Mouse (Mus musculus) intestine, embryonic 14.5 days (tissue): ENCODE data around the gene March9. TPM values are rescaled to one million over a fixed set of nuclear protein-coding genes. Genes with fewer than 3 reads are reported as not detected.
"Not testable (repeated sequence)": the region's sequence is repeated elsewhere in the genome, so short reads cannot be mapped to it uniquely, and the experiment has no call there.

Source experiments
- ATAC-seq: fragments of 200-750 bp; cut with Nextera tagmentation; replicated peaks from 2 replicates; pipeline ENCODE4 v1.8.0; 2017; ENCODE audit warnings: low read depth, moderate number of reproducible peaks, moderate TSS enrichment, moderate library complexity; ENCODE audit not compliant: low FRiP score, low TSS enrichment
- DNase-seq: peaks from one replicate; pipeline ENCODE4 v3.0.0-alpha.2; 2018; ENCODE audit warnings: low spot score
- H3K27ac ChIP-seq: fragments of 300-500 bp; sonication (generic); 2 replicates; pipeline ENCODE4 v1.5.1; 2014; ENCODE audit warnings: low read depth, mild to moderate bottlenecking, control low read depth
- H3K27me3 ChIP-seq: fragments of 300-500 bp; sonication (generic); replicated peaks from 2 replicates; pipeline ENCODE4 v1.6.1; 2014; ENCODE audit warnings: low read length, control low read depth; ENCODE audit not compliant: control insufficient read depth, insufficient read depth
- H3K36me3 ChIP-seq: fragments of 300-500 bp; sonication (generic); 2 replicates; pipeline ENCODE4 v1.6.1; 2014; ENCODE audit warnings: low read length, control low read depth; ENCODE audit not compliant: control insufficient read depth, insufficient read depth
- H3K4me1 ChIP-seq: fragments of 300-500 bp; sonication (generic); replicated peaks from 2 replicates; pipeline ENCODE4 v1.6.1; 2014; ENCODE audit warnings: low read length, control low read depth, mixed read lengths; ENCODE audit not compliant: control insufficient read depth, insufficient read depth
- H3K4me2 ChIP-seq: fragments of 300-500 bp; sonication (generic); 2 replicates; pipeline ENCODE4 v1.6.1; 2014; ENCODE audit warnings: low read length
- H3K4me3 ChIP-seq: fragments of 300-500 bp; sonication (generic); 2 replicates; pipeline ENCODE4 v1.5.1; 2014; ENCODE audit warnings: low read depth, low read length, control low read depth, mixed read lengths
- H3K9ac ChIP-seq: fragments of 300-500 bp; sonication (generic); 2 replicates; pipeline ENCODE4 v1.6.1; 2014; ENCODE audit warnings: mild to moderate bottlenecking, low read length
- H3K9me3 ChIP-seq: fragments of 300-500 bp; sonication (generic); 2 replicates; pipeline ENCODE4 v1.6.1; 2016; ENCODE audit warnings: low read length, control low read depth; ENCODE audit not compliant: control insufficient read depth
- WGBS: fragments of 180-500 bp; shearing (Covaris S2); extraction: QIAGEN DNeasy Blood & Tissue Kit; methylation state at CpG from one replicate; pipeline ENCODE4 v1.1.7; 2014; 5-methylcytosine and 5-hydroxymethylcytosine counted together
- polyA plus RNA-seq: library from polyadenylated mRNA; unstranded; fragments of >200 nt; fragmentation: Nextera tagmentation; extraction: Ambion mirVana; gene quantifications from 2 replicates; pipeline ENCODE4 v1.2.1, GENCODE M21; 2014

March9 gene
- polyA plus RNA-seq, 1 experiment from 2014 or later = 1.4 TPM

DNA sequence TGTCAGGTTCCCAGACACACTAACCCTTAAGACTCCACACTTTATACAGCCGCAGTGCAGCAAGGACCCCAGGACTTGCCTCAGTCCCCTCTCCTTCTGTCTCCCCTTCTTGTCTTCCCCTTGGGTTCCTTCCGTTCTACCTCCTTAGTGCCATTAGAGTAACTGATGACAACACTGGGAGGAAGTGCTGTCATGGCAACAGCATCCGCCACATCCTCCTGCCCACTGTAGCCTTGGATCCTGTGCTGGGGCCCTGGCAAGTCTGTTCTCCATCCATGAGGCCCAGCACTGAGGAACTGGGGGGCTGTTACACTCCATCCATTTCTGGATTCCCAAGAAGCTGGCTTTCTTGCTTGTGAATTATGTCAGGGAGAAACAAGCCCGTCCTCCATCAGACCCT is 16.1 kb upstream of the March9 start:
- peaks cover 19% of the 10 kb centered on the region for H3K4me1 ChIP-seq
- H3K4me2 ChIP-seq = no peak overlapping the region
- ATAC-seq (no peak), DNase-seq (no peak)
- no peak overlapping the region for H3K4me3 ChIP-seq
- no peak overlapping the region for H3K9ac ChIP-seq
- no peak overlapping the region for H3K27ac ChIP-seq
- WGBS = 33% methylated on average over 4 of the region's 4 CpGs
- no peaks in the 10 kb centered on the region for H3K9me3 ChIP-seq
- no peaks in the 10 kb centered on the region for H3K36me3 ChIP-seq
- peaks cover 58% of the 10 kb centered on the region for H3K27me3 ChIP-seq

DNA sequence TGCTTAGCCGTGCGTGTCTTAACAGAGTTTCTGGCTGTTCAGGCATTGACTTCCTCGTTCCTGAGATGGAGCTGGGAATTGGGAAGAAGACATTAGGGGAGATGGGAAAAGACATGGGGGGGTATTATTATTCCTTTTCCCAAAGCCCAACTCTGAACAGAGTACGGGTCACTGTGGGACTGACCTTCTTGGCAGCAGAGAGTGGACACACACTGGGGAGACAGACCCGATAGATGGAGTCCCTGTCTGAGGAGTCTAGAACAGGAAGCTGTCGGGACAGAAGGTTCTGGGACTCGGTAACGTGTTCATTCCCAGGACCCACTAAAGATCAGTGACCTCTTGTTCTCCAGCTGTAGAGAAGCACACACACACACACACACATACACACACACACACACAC is 15.7 kb upstream of the March9 start:
- no peak for ATAC-seq
- peaks cover 54% of the 10 kb centered on the region for H3K27me3 ChIP-seq
- no peak for DNase-seq
- H3K36me3 ChIP-seq = no peaks in the 10 kb centered on the region
- H3K4me2 ChIP-seq = no peak overlapping the region
- H3K9me3 ChIP-seq = no peaks in the 10 kb centered on the region
- no peak overlapping the region for H3K27ac ChIP-seq
- H3K4me3 ChIP-seq = no peak overlapping the region
- no peak overlapping the region for H3K9ac ChIP-seq
- H3K4me1 ChIP-seq = peaks cover 17% of the 10 kb centered on the region
- 73% methylated on average over 8 of the region's 8 CpGs for WGBS

- Histone ChIP-seq H3K9ac (no peak within 1 kb of the TSS), H3K27ac (no peak within 1 kb of the TSS), H3K4me3 (no peak within 1 kb of the TSS), H3K36me3 (no peaks in the 10 kb centered on the region), H3K4me1 (peaks cover 15% of the 10 kb centered on the region), H3K9me3 (no peaks in the 10 kb centered on the region), H3K4me2 (no peak within 1 kb of the TSS), H3K27me3 (peaks cover 48% of the 10 kb centered on the region)
- WGBS = 60% methylated on average over 9 of the region's 9 CpGs
- ATAC-seq (no peak), DNase-seq (no peak)
These were observed 15.1 kb upstream of the March9 start, which contains the start of gene Agap2 for GRCm38 (mm10) chr10:127075080-127075479. Gene Agap2 (plus strand): TSS chr10:127075284.

GRCm38 (mm10) chr10:127073981-127074380 is 14.0 kb upstream of the March9 start:
- DNase-seq = no peak
- WGBS = 87% methylated on average over 1 of the region's 1 CpGs
- H3K9ac ChIP-seq = no peak overlapping the region
- no peak overlapping the region for H3K4me3 ChIP-seq
- no peaks in the 10 kb centered on the region for H3K36me3 ChIP-seq
- no peak for ATAC-seq
- H3K4me2 ChIP-seq = no peak overlapping the region
- peaks cover 37% of the 10 kb centered on the region for H3K27me3 ChIP-seq
- no peak overlapping the region for H3K27ac ChIP-seq
- H3K9me3 ChIP-seq = no peaks in the 10 kb centered on the region
- peaks cover 13% of the 10 kb centered on the region for H3K4me1 ChIP-seq

- not testable (repeated sequence) for H3K9me3 ChIP-seq, ATAC-seq, H3K27ac ChIP-seq, H3K36me3 ChIP-seq, H3K9ac ChIP-seq, H3K4me2 ChIP-seq, DNase-seq, H3K4me3 ChIP-seq
- Histone ChIP-seq H3K4me1 (peaks cover 15% of the 10 kb centered on the region), H3K27me3 (peaks cover 27% of the 10 kb centered on the region)
- 77% methylated on average over 2 of the region's 2 CpGs for WGBS
These were observed 13.0 kb upstream of the March9 start for GRCm38 (mm10) chr10:127072969-127073368.

- not testable (repeated sequence) for ATAC-seq, H3K9me3 ChIP-seq
These were observed 12.3 kb upstream of the March9 start for GRCm38 (mm10) chr10:127072270-127072669.

GRCm38 (mm10) chr10:127071203-127071602 is 11.2 kb upstream of the March9 start:
- Histone ChIP-seq H3K9me3 (no peaks in the 10 kb centered on the region), H3K36me3 (peaks cover 27% of the 10 kb centered on the region), H3K27ac (no peak overlapping the region), H3K4me3 (peak overlapping the region; percentile 79), H3K9ac (peak overlapping the region; percentile 77), H3K27me3 (peaks cover 10% of the 10 kb centered on the region; the same call in 1 of the 2 replicates), H3K4me1 (peaks cover 15% of the 10 kb centered on the region), H3K4me2 (peak overlapping the region; percentile 90)
- WGBS = 74% methylated on average over 9 of the region's 9 CpGs
- no peak for DNase-seq
- ATAC-seq = no peak

More at GRCm38 (mm10) chr10:127072270-127072669, 12.3 kb upstream of the March9 start:
- H3K4me2 ChIP-seq, H3K27ac ChIP-seq, DNase-seq, H3K9ac ChIP-seq, H3K4me3 ChIP-seq: not testable (repeated sequence)
- 84% methylated on average over 4 of the region's 4 CpGs for WGBS
- Histone ChIP-seq H3K36me3 (peaks cover 17% of the 10 kb centered on the region), H3K27me3 (peaks cover 20% of the 10 kb centered on the region), H3K4me1 (peaks cover 15% of the 10 kb centered on the region)

DNA sequence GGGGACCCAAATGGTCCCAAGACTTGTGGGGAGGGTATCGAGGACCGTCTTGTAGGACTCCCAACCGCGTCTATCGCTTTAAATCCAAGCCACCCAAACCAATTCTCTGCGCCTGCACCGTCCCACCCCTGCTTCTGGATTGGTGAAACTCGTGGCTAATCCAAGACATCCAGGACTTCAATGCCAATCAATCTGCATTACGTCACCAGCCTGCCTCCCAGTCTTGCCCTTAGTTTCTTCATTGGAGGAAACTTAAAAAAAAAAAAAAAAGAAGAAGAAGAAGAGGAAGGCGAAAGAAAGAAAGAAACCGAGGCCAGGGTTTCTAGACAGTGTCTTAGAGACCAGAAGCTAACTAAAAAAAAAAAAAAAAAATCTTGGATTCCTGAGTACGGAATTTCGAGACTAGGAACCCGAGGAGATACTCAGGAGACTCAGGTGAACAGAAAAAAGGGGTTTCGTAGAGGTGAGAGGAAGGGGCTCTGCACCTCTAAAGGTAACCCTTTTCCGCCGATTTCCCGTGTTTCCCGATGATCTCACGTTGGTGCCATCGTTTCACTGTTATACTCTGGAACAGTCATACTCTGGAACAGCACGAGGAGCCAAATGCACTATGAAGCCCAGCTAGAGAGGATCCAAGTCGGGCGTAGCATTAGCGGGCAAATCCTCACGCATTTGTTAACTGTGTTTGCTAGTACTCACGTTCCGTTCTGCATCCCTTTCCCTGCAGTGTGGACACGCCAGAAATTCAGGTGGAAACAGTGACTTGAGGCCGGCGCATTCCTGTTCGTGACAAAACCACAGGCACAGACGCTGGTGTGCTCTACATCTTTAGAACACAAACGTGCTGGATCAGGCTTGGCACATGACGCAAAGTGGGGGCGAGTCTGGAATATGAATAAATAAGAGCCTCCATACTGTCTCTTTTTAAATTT is 10.5 kb upstream of the March9 start, which contains the start of gene Tspan31:
TSS of gene Tspan31 (minus strand) at position 75 of the 932 bp plus-strand sequence.
- peaks cover 2% of the 10 kb centered on the region; the same call in 1 of the 2 replicates for H3K27me3 ChIP-seq
- peaks cover 15% of the 10 kb centered on the region for H3K4me1 ChIP-seq
- DNase-seq (peak; percentile 67), ATAC-seq (peak; percentile 87)
- no peaks in the 10 kb centered on the region for H3K9me3 ChIP-seq
- peak within 1 kb of the TSS; percentile 79 for H3K4me3 ChIP-seq
- peak within 1 kb of the TSS; percentile 90 for H3K4me2 ChIP-seq
- peak within 1 kb of the TSS; percentile 89 for H3K27ac ChIP-seq
- WGBS = 2% methylated on average over 36 of the region's 36 CpGs
- H3K9ac ChIP-seq = peak within 1 kb of the TSS; percentile 77
- peaks cover 35% of the 10 kb centered on the region for H3K36me3 ChIP-seq
